Mouse (Mus musculus) intestine, postnatal 0 days (tissue): Measurements from ENCODE around the gene Robo3. TPM values are rescaled to one million over a fixed set of nuclear protein-coding genes. Genes with fewer than 3 reads are reported as not detected.
A peak's percentile ranks its signal among the peaks of the same experiment; 100 is the strongest.

Experiments
- ATAC-seq: fragments of 200-750 bp; cut with Nextera tagmentation; 2 replicates; pipeline ENCODE4 v1.8.0; 2017; ENCODE audit warnings: mild to moderate bottlenecking, moderate TSS enrichment, moderate library complexity
- H3K27ac ChIP-seq: fragments of 300-500 bp; sonication (generic); 2 replicates; pipeline ENCODE4 v1.5.1; 2014; ENCODE audit warnings: mild to moderate bottlenecking, low read depth, low read length, moderate library complexity
- H3K27me3 ChIP-seq: fragments of 300-500 bp; sonication (generic); replicated peaks from 2 replicates; pipeline ENCODE4 v1.6.1; 2014; ENCODE audit warnings: low read length, mixed read lengths; ENCODE audit not compliant: control insufficient read depth, insufficient read depth
- H3K36me3 ChIP-seq: fragments of 300-500 bp; sonication (generic); 2 replicates; pipeline ENCODE4 v1.6.1; 2014; ENCODE audit warnings: mild to moderate bottlenecking, moderate library complexity; ENCODE audit not compliant: control insufficient read depth, insufficient read depth
- H3K4me1 ChIP-seq: fragments of 300-500 bp; sonication (generic); replicated peaks from 2 replicates; pipeline ENCODE4 v1.6.1; 2014; ENCODE audit warnings: antibody characterized with exemption, low read length, mixed read lengths; ENCODE audit not compliant: control insufficient read depth, insufficient read depth
- H3K4me2 ChIP-seq: fragments of 300-500 bp; sonication (generic); replicated peaks from 2 replicates; pipeline ENCODE4 v1.6.1; 2014; ENCODE audit warnings: low read depth, mild to moderate bottlenecking, moderate library complexity
- H3K4me3 ChIP-seq: fragments of 300-500 bp; sonication (generic); 2 replicates; pipeline ENCODE4 v1.5.1; 2014; ENCODE audit warnings: low read depth, low read length
- H3K9ac ChIP-seq: fragments of 300-500 bp; sonication (generic); 2 replicates; pipeline ENCODE4 v1.6.1; 2014; ENCODE audit warnings: mild to moderate bottlenecking, low read depth, low read length
- H3K9me3 ChIP-seq: fragments of 300-500 bp; sonication (generic); 2 replicates; pipeline ENCODE4 v1.6.1; 2016; ENCODE audit warnings: mixed run types; ENCODE audit not compliant: control insufficient read depth
- CTCF ChIP-seq: sonication (generic); IDR thresholded peaks from 2 replicates; pipeline ENCODE4 v1.5.1; 2016; ENCODE audit warnings: low read depth, mild to moderate bottlenecking, control low read depth, antibody characterized with exemption, moderate library complexity
- WGBS: fragments of 180-500 bp; shearing (Covaris S2); extraction: QIAGEN DNeasy Blood & Tissue Kit; methylation state at CpG from one replicate; pipeline ENCODE4 v1.1.7; 2014; 5-methylcytosine and 5-hydroxymethylcytosine counted together
- polyA plus RNA-seq: library from polyadenylated mRNA; unstranded; fragments of >200 nt; fragmentation: Nextera tagmentation; extraction: Ambion mirVana; gene quantifications from 2 replicates; pipeline ENCODE4 v1.2.1, GENCODE M21; 2015

Gene Robo3
- 0.07 TPM in 1 of 2 replicates, not detected in the other for polyA plus RNA-seq

DNA sequence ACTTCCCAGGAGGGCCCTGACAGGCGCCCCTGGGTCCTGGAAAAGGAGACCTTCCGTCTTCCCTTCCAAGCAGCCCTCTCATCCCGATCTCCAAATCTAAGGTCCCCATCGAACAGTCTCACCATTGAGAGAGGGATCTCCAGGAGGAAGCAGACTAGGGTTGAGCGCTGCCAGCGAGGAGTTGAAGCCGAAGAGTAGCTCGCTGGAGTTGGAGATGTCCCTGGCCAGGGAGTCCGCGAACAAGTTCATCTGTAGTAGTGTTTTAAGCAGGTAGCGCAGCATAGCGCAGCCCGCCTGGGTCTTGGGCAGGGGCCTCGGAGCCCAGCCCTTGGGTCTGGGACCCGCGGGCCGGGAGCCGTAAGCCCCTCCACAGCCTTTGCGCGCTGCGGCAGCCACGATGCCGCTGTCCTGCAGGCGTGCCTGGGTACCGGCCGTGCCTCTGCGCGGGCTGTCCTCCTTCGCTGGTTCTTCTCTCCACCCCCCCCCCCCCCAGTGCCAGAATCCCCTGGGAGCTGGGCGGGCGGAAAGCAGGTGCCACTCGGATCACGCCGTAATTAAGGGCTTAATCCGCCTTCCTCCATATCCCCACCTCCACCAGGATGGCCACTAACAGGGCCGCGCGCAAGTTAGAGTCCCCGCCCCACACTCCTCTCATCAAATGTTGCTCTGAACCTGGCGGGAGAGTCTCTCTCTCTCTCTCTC lies at the start of gene Robo3:
TSS of gene Robo3 (minus strand) at position 527 of the 702 bp plus-strand sequence.
- peaks cover 74% of the 10 kb centered on the region for H3K27me3 ChIP-seq
- peak within 1 kb of the TSS; percentile 21 for H3K4me3 ChIP-seq
- no peak for ATAC-seq
- peak within 1 kb of the TSS; percentile 49 for H3K4me2 ChIP-seq
- H3K36me3 ChIP-seq = no peaks in the 10 kb centered on the region
- H3K9me3 ChIP-seq = no peaks in the 10 kb centered on the region
- WGBS = 1% methylated on average over 39 of the region's 40 CpGs
- H3K9ac ChIP-seq = no peak within 1 kb of the TSS
- no peak within 1 kb of the TSS for H3K27ac ChIP-seq
- TF ChIP-seq CTCF = no peak
- H3K4me1 ChIP-seq = no peaks in the 10 kb centered on the region

DNA sequence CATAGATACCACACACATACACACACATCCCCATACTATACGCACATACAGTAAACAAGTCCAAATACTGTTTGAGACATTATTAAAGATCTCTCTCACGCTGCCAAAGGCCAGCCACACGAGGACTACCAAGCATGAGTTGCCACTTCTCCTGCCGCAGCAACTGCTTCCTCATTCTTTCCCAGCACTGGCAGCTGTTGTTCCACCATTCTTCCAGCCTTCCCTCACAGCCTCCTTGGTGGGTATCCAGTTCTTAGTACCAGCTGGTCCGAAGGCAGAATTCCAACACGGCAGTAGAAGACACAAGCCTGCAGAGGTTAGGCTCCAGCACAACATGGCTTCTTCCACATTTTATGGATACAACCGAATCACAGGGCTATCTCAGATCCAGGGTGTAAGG lies 41.9 kb upstream of the Robo3 start:
- H3K36me3 ChIP-seq = no peaks in the 10 kb centered on the region
- H3K4me1 ChIP-seq = no peaks in the 10 kb centered on the region
- 80% methylated on average over 7 of the region's 7 CpGs for WGBS
- ATAC-seq = no peak
- no peaks in the 10 kb centered on the region for H3K27me3 ChIP-seq
- H3K9me3 ChIP-seq = 0 out of 2 replicates have a peak, but pooled peaks cover 5% of the 10 kb centered on the region
- TF ChIP-seq CTCF = no peak
- no peak overlapping the region for H3K4me3 ChIP-seq
- no peak overlapping the region for H3K27ac ChIP-seq
- H3K9ac ChIP-seq = no peak overlapping the region
- H3K4me2 ChIP-seq = no peak overlapping the region

DNA sequence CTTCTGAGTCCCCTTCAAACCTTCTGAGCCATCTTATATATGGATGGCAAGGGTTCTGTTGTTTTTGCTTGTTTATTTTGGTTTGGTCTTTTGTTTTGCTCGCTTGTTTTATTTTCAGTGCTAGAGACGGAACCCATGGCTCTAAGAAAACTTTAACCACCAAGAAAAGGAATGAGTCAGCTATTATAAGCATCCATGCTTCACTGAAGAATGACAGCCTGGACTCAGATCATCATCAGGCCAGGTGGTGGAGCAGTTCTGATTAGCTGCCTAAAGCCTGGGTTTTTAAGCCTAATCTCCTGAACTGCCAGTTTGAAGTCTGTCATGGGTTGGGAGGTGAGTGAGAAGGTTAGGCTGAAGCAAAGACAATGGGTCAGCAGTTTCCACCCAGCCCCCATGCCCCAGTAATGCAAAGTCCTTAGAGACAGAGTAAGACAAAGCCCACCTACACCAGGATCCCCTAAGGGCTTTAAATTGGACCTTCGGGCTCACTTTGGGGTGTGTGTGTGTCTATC lies 40.6 kb upstream of the Robo3 start:
- H3K36me3 ChIP-seq = no peaks in the 10 kb centered on the region
- no peaks in the 10 kb centered on the region for H3K4me1 ChIP-seq
- no peak for TF ChIP-seq CTCF
- 65% methylated on average over 3 of the region's 3 CpGs for WGBS
- H3K9ac ChIP-seq = no peak overlapping the region
- H3K4me2 ChIP-seq = no peak overlapping the region
- no peak overlapping the region for H3K4me3 ChIP-seq
- ATAC-seq = no peak
- no peaks in the 10 kb centered on the region for H3K27me3 ChIP-seq
- H3K27ac ChIP-seq = no peak overlapping the region
- 0 out of 2 replicates have a peak, but pooled peaks cover 5% of the 10 kb centered on the region for H3K9me3 ChIP-seq

DNA sequence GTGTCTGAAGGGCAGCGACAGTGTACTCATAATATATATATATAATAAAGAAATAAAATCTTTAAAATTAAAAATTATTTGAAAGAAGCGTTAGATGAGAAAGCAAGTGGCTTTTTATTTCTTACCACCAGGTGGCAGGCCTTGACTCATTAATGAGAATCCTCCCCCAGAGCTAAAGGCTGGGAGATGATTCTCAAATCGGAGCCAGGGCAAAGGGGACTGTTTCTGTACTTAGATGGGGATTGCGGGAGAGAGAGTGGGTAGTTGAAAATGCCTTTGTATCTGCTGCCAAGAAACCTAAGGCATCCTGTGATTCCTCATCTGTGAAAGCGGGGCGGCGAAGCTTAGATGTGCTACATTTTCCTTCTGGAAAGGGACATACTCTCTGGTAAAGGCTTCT lies 29.7 kb upstream of the Robo3 start:
- H3K4me1 ChIP-seq = no peaks in the 10 kb centered on the region
- H3K4me3 ChIP-seq = no peak overlapping the region
- no peaks in the 10 kb centered on the region for H3K9me3 ChIP-seq
- H3K4me2 ChIP-seq = no peak overlapping the region
- H3K9ac ChIP-seq = no peak overlapping the region
- H3K27me3 ChIP-seq = peaks cover 49% of the 10 kb centered on the region
- ATAC-seq = no peak
- 11% methylated on average over 7 of the region's 7 CpGs for WGBS
- no peaks in the 10 kb centered on the region for H3K36me3 ChIP-seq
- peak; percentile 72 for TF ChIP-seq CTCF
- H3K27ac ChIP-seq = no peak overlapping the region

DNA sequence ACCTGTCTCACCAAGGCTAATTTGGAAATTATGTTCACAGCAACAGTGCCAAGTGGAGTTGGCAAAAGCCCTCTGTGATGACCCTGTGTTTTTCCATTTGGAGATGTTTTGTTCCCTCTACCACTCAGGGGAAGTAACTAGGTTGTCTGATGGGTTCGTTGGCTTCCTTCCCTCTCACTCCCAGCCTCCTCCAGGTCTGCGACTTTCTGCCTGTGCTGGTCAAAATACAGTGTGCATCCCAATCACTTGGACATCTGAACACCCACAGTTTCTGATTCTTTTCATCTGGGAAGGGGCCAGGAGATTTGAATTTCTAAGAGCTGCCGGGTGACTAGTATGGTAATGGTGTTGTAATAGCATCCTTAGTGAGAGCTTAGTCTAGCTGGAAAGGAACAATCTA lies 28.5 kb upstream of the Robo3 start:
- WGBS = 18% methylated on average over 3 of the region's 3 CpGs
- no peaks in the 10 kb centered on the region for H3K9me3 ChIP-seq
- H3K4me1 ChIP-seq = no peaks in the 10 kb centered on the region
- no peak overlapping the region for H3K27ac ChIP-seq
- TF ChIP-seq CTCF = no peak
- no peaks in the 10 kb centered on the region for H3K36me3 ChIP-seq
- no peak overlapping the region for H3K9ac ChIP-seq
- H3K4me3 ChIP-seq = no peak overlapping the region
- no peak overlapping the region for H3K4me2 ChIP-seq
- ATAC-seq = no peak
- H3K27me3 ChIP-seq = peaks cover 61% of the 10 kb centered on the region

DNA sequence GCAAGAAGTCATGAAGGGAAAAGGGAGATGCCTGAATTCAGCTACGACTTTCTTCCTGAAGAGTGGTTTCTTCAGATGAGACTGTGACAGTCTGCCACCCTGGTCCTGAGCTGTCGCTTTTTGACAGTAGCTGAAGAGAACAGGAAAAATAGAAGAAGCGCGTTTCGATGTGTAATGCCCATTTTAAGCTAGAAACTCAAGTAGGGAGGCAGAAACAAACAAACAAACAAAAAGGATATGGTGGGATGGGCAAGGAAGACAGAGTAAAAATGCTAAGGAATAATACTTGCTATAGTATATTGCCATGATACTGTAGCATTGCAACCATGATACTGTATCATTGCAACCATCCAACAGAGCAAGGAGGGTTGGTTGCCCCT lies 27.9 kb upstream of the Robo3 start:
- Histone ChIP-seq H3K4me1 (no peaks in the 10 kb centered on the region), H3K36me3 (no peaks in the 10 kb centered on the region), H3K9ac (no peak overlapping the region), H3K27ac (no peak overlapping the region), H3K4me3 (peak overlapping the region; percentile 41), H3K4me2 (peak overlapping the region; percentile 73), H3K27me3 (peaks cover 66% of the 10 kb centered on the region), H3K9me3 (no peaks in the 10 kb centered on the region)
- ATAC-seq = no peak
- no peak for TF ChIP-seq CTCF
- WGBS = 15% methylated on average over 5 of the region's 5 CpGs
